Mouse (Mus musculus): Measurements from ENCODE around the gene Vipr1. TPM values are rescaled to one million over a fixed set of nuclear protein-coding genes. Genes with fewer than 3 reads are reported as not detected.

Gene Vipr1
- polyA plus RNA-seq, 1 experiment from 2014 or later, result 0.44 TPM

GRCm38 (mm10) chr9:121667822-121668221 is 25.3 kb downstream of the Vipr1 start:
- Histone ChIP-seq H3K9me3 (replicated peaks) (no peaks in the 10 kb centered on the region), H3K36me3 (no peaks in the 10 kb centered on the region), H3K4me1 (peaks cover 40% of the 10 kb centered on the region), H3K4me3 (no peak overlapping the region), H3K27ac (peak overlapping the region; percentile 64), H3K9ac (no peak overlapping the region), H3K27me3 (peaks cover 43% of the 10 kb centered on the region), H3K4me2 (replicated peaks) (no peak overlapping the region)
- 60% methylated on average over 11 of the region's 11 CpGs for WGBS
- no peak for ATAC-seq (ENCODE audit: low FRiP score)

- Histone ChIP-seq H3K4me3 (peak overlapping the region; percentile 34), H3K27ac (no peak overlapping the region), H3K36me3 (no peaks in the 10 kb centered on the region), H3K27me3 (peaks cover 43% of the 10 kb centered on the region), H3K4me1 (peaks cover 42% of the 10 kb centered on the region), H3K9me3 (replicated peaks) (no peaks in the 10 kb centered on the region), H3K9ac (peak overlapping the region; percentile 56), H3K4me2 (replicated peaks) (peak overlapping the region; percentile 68)
- ATAC-seq (ENCODE audit: low FRiP score), result peak; percentile 56
- 1% methylated on average over 28 of the region's 28 CpGs for WGBS
Measured at GRCm38 (mm10) chr9:121669348-121669791, 26.9 kb downstream of the Vipr1 start.

- H3K9me3 ChIP-seq (replicated peaks), result no peaks in the 10 kb centered on the region
- H3K27ac ChIP-seq, result no peak overlapping the region
- H3K4me3 ChIP-seq, result no peak overlapping the region
- peaks cover 39% of the 10 kb centered on the region for H3K27me3 ChIP-seq
- no peak overlapping the region for H3K9ac ChIP-seq
- no peak overlapping the region for H3K4me2 ChIP-seq (replicated peaks)
- no peaks in the 10 kb centered on the region for H3K36me3 ChIP-seq
- H3K4me1 ChIP-seq, result peaks cover 41% of the 10 kb centered on the region
- 20% methylated on average over 7 of the region's 7 CpGs for WGBS
- no peak for ATAC-seq (ENCODE audit: low FRiP score)
Measured at GRCm38 (mm10) chr9:121671300-121671699, 28.8 kb downstream of the Vipr1 start.

- peaks cover 31% of the 10 kb centered on the region for H3K4me1 ChIP-seq
- H3K9me3 ChIP-seq (replicated peaks), result no peaks in the 10 kb centered on the region
- H3K27ac ChIP-seq, result no peak overlapping the region
- no peak overlapping the region for H3K9ac ChIP-seq
- 62% methylated on average over 5 of the region's 5 CpGs for WGBS
- peaks cover 36% of the 10 kb centered on the region for H3K27me3 ChIP-seq
- no peaks in the 10 kb centered on the region for H3K36me3 ChIP-seq
- H3K4me3 ChIP-seq, result no peak overlapping the region
- no peak overlapping the region for H3K4me2 ChIP-seq (replicated peaks)
- no peak for ATAC-seq (ENCODE audit: low FRiP score)
Measured at GRCm38 (mm10) chr9:121672311-121672710, 29.8 kb downstream of the Vipr1 start.

- no peak overlapping the region for H3K4me2 ChIP-seq (replicated peaks)
- H3K27me3 ChIP-seq, result peaks cover 25% of the 10 kb centered on the region
- peaks cover 24% of the 10 kb centered on the region for H3K4me1 ChIP-seq
- WGBS, result 84% methylated on average over 5 of the region's 5 CpGs
- no peak for ATAC-seq (ENCODE audit: low FRiP score)
- H3K4me3 ChIP-seq, result no peak overlapping the region
- no peak overlapping the region for H3K9ac ChIP-seq
- no peaks in the 10 kb centered on the region for H3K36me3 ChIP-seq
- H3K27ac ChIP-seq, result no peak overlapping the region
- H3K9me3 ChIP-seq (replicated peaks), result no peaks in the 10 kb centered on the region
Measured at GRCm38 (mm10) chr9:121673716-121674115, 31.2 kb downstream of the Vipr1 start.

GRCm38 (mm10) chr9:121675011-121675410 is 32.5 kb downstream of the Vipr1 start:
- Histone ChIP-seq H3K27me3 (peaks cover 15% of the 10 kb centered on the region), H3K36me3 (no peaks in the 10 kb centered on the region), H3K27ac (no peak overlapping the region), H3K9ac (no peak overlapping the region), H3K4me1 (peaks cover 14% of the 10 kb centered on the region), H3K9me3 (replicated peaks) (no peaks in the 10 kb centered on the region), H3K4me2 (replicated peaks) (no peak overlapping the region), H3K4me3 (no peak overlapping the region)
- WGBS, result 84% methylated on average over 9 of the region's 9 CpGs
- no peak for ATAC-seq (ENCODE audit: low FRiP score)

GRCm38 (mm10) chr9:121675556-121675955 is 33.0 kb downstream of the Vipr1 start:
- ATAC-seq (ENCODE audit: low FRiP score), result no peak
- Histone ChIP-seq H3K36me3 (no peaks in the 10 kb centered on the region), H3K4me3 (no peak overlapping the region), H3K4me2 (replicated peaks) (no peak overlapping the region), H3K9me3 (replicated peaks) (no peaks in the 10 kb centered on the region), H3K27me3 (peaks cover 9% of the 10 kb centered on the region; the same call in 1 of the 2 replicates), H3K4me1 (peaks cover 8% of the 10 kb centered on the region), H3K27ac (no peak overlapping the region), H3K9ac (no peak overlapping the region)
- 88% methylated on average over 2 of the region's 2 CpGs for WGBS

- Histone ChIP-seq H3K36me3 (peaks cover 5% of the 10 kb centered on the region), H3K27ac (no peak overlapping the region), H3K27me3 (peaks cover 2% of the 10 kb centered on the region; the same call in 1 of the 2 replicates), H3K4me3 (no peak overlapping the region), H3K4me1 (0 out of 2 replicates have a peak, but pooled peaks cover 2% of the 10 kb centered on the region), H3K9me3 (replicated peaks) (no peaks in the 10 kb centered on the region), H3K4me2 (replicated peaks) (no peak overlapping the region), H3K9ac (no peak overlapping the region)
- ATAC-seq (ENCODE audit: low FRiP score), result no peak
- WGBS, result 87% methylated on average over 4 of the region's 4 CpGs
Measured at GRCm38 (mm10) chr9:121677069-121677468, 34.6 kb downstream of the Vipr1 start.

- no peak overlapping the region for H3K27ac ChIP-seq
- 0 out of 2 replicates have a peak, but pooled peaks cover 2% of the 10 kb centered on the region for H3K4me1 ChIP-seq
- H3K9ac ChIP-seq, result no peak overlapping the region; the same call in 1 of the 2 replicates
- peaks cover 2% of the 10 kb centered on the region; the same call in 1 of the 2 replicates for H3K27me3 ChIP-seq
- no peak for ATAC-seq (ENCODE audit: low FRiP score)
- H3K4me2 ChIP-seq (replicated peaks), result no peak overlapping the region
- H3K9me3 ChIP-seq (replicated peaks), result no peaks in the 10 kb centered on the region
- no peak overlapping the region for H3K4me3 ChIP-seq
- peaks cover 9% of the 10 kb centered on the region for H3K36me3 ChIP-seq
- 86% methylated on average over 8 of the region's 8 CpGs for WGBS
Measured at GRCm38 (mm10) chr9:121677476-121677875, 35.0 kb downstream of the Vipr1 start.

- WGBS, result 14% methylated on average over 6 of the region's 6 CpGs
- no peak overlapping the region for H3K9ac ChIP-seq
- no peaks in the 10 kb centered on the region for H3K9me3 ChIP-seq (replicated peaks)
- peaks cover 25% of the 10 kb centered on the region for H3K36me3 ChIP-seq
- H3K4me3 ChIP-seq, result no peak overlapping the region
- peaks cover 2% of the 10 kb centered on the region; the same call in 1 of the 2 replicates for H3K27me3 ChIP-seq
- H3K4me1 ChIP-seq, result no peaks in the 10 kb centered on the region
- peak; percentile 79 for ATAC-seq (ENCODE audit: low FRiP score)
- H3K4me2 ChIP-seq (replicated peaks), result no peak overlapping the region
- peak overlapping the region; percentile 30; the same call in 1 of the 2 replicates for H3K27ac ChIP-seq
Measured at GRCm38 (mm10) chr9:121679549-121679948, 37.0 kb downstream of the Vipr1 start.

GRCm38 (mm10) chr9:121681191-121681590 is 38.7 kb downstream of the Vipr1 start:
- Histone ChIP-seq H3K9me3 (replicated peaks) (no peaks in the 10 kb centered on the region), H3K27ac (no peak overlapping the region), H3K4me1 (no peaks in the 10 kb centered on the region), H3K36me3 (peaks cover 40% of the 10 kb centered on the region), H3K27me3 (peaks cover 2% of the 10 kb centered on the region; the same call in 1 of the 2 replicates), H3K4me2 (replicated peaks) (no peak overlapping the region), H3K9ac (no peak overlapping the region), H3K4me3 (no peak overlapping the region)
- no peak for ATAC-seq (ENCODE audit: low FRiP score)
- 81% methylated on average over 8 of the region's 8 CpGs for WGBS

GRCm38 (mm10) chr9:121682037-121682680 is 39.6 kb downstream of the Vipr1 start:
- no peak for ATAC-seq (ENCODE audit: low FRiP score)
- WGBS, result 74% methylated on average over 18 of the region's 18 CpGs

GRCm38 (mm10) chr9:121684702-121685101 is 42.2 kb downstream of the Vipr1 start:
- Histone ChIP-seq H3K9me3 (replicated peaks) (no peaks in the 10 kb centered on the region), H3K4me2 (replicated peaks) (no peak overlapping the region), H3K27me3 (no peaks in the 10 kb centered on the region), H3K9ac (no peak overlapping the region), H3K4me3 (no peak overlapping the region), H3K27ac (no peak overlapping the region), H3K36me3 (peaks cover 65% of the 10 kb centered on the region), H3K4me1 (peaks cover 4% of the 10 kb centered on the region)
- WGBS, result 83% methylated on average over 7 of the region's 7 CpGs
- ATAC-seq (ENCODE audit: low FRiP score), result no peak

More at GRCm38 (mm10) chr9:121682037-121682680, 39.6 kb downstream of the Vipr1 start:
- Histone ChIP-seq H3K27me3 (peaks cover 2% of the 10 kb centered on the region; the same call in 1 of the 2 replicates), H3K4me3 (no peak overlapping the region), H3K4me2 (replicated peaks) (no peak overlapping the region), H3K9me3 (replicated peaks) (no peaks in the 10 kb centered on the region), H3K4me1 (no peaks in the 10 kb centered on the region), H3K9ac (no peak overlapping the region), H3K27ac (no peak overlapping the region), H3K36me3 (peaks cover 47% of the 10 kb centered on the region)
